Mouse (Mus musculus): ENCODE results near the gene Ccdc15. TPM values are rescaled to one million over a fixed set of nuclear protein-coding genes. Genes with fewer than 3 reads are reported as not detected.

The Ccdc15 gene
- polyA plus RNA-seq, 1 experiment from 2014 or later = 4.3 TPM

DNA sequence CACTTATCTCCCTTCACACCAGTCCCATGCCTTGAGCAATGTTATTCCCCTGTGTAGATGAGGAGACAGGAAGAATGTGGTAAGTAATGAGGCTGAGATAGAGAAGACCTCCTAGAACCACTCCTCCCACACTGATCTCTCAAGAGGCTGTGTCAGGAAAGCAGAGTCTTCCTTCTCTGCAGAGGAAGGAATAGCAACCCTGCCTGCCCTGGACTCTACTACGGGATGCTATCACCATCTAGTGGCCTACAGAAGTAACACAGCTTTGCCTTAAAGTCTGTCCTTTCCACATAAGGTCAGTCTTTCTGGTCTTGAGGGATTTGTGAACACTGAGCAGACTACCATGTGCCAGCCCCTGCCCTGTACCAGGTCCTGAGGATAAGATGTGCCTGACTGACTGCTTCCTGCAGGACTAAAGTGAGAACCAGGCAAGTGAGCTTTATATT lies 118.3 kb downstream of the Ccdc15 start:
- Histone ChIP-seq H3K27me3 (no peaks in the 10 kb centered on the region), H3K27ac (replicated peaks) (no peak overlapping the region), H3K36me3 (replicated peaks) (no peaks in the 10 kb centered on the region), H3K4me1 (replicated peaks) (no peaks in the 10 kb centered on the region), H3K4me3 (replicated peaks) (no peak overlapping the region), H3K9me3 (replicated peaks) (no peaks in the 10 kb centered on the region), H3K4me2 (no peak overlapping the region), H3K9ac (no peak overlapping the region)
- ATAC-seq (ENCODE audit: insufficient read depth) = peak; percentile 40; the same call in 1 of the 2 replicates
- WGBS (ENCODE audit: insufficient replicate concordance) = 4% methylated on average over 1 of the region's 1 CpGs

Other genes with a start within 250 kb of the Ccdc15 start
- gene Pknox2, start 201.0 kb downstream of the Ccdc15 start, polyA plus RNA-seq (2015; fragmentation: Nextera tagmentation; extraction: Ambion mirVana) = 0.38 and 0.44 TPM in 2 replicates
- 3.5 and 3.6 TPM in 2 replicates for gene Tmem218, start 140.2 kb downstream of the Ccdc15 start, polyA plus RNA-seq (2015; fragmentation: Nextera tagmentation; extraction: Ambion mirVana)
- 1.6 and 1.8 TPM in 2 replicates for gene Slc37a2, start 92.7 kb downstream of the Ccdc15 start, polyA plus RNA-seq (2015; fragmentation: Nextera tagmentation; extraction: Ambion mirVana)
- not detected in 2 replicates for gene Hepacam, start 18.9 kb upstream of the Ccdc15 start, polyA plus RNA-seq (2015; fragmentation: Nextera tagmentation; extraction: Ambion mirVana)
- gene Robo4, start 53.5 kb upstream of the Ccdc15 start, polyA plus RNA-seq (2015; fragmentation: Nextera tagmentation; extraction: Ambion mirVana) = 2.2 and 3.1 TPM in 2 replicates
- 0.07 and 0.21 TPM in 2 replicates for gene Robo3, start 84.8 kb upstream of the Ccdc15 start, polyA plus RNA-seq (2015; fragmentation: Nextera tagmentation; extraction: Ambion mirVana)
- 3.6 and 5.0 TPM in 2 replicates for gene Msantd2, start 140.9 kb upstream of the Ccdc15 start, polyA plus RNA-seq (2015; fragmentation: Nextera tagmentation; extraction: Ambion mirVana)
- gene Esam, start 179.6 kb upstream of the Ccdc15 start, polyA plus RNA-seq (2015; fragmentation: Nextera tagmentation; extraction: Ambion mirVana) = 14.5 and 17.9 TPM in 2 replicates
- 0.29 and 0.32 TPM in 2 replicates for gene Vsig2, start 190.8 kb upstream of the Ccdc15 start, polyA plus RNA-seq (2015; fragmentation: Nextera tagmentation; extraction: Ambion mirVana)
- gene Nrgn, start 204.5 kb upstream of the Ccdc15 start, polyA plus RNA-seq (2015; fragmentation: Nextera tagmentation; extraction: Ambion mirVana) = 5.4 and 6.2 TPM in 2 replicates
- gene Siae, start 207.3 kb upstream of the Ccdc15 start, polyA plus RNA-seq (2015; fragmentation: Nextera tagmentation; extraction: Ambion mirVana) = 5.6 and 6.4 TPM in 2 replicates